Comparison of ENCODE assay signal across 7 mouse cellular contexts in genomic region chr1:137074787-137075186, GRCm38 (mm10).
DNase-seq lines count a peak whose midpoint lies in the region; ATAC-seq and TF ChIP-seq lines count a peak whose summit lies in the region.

No protein-coding gene starts in this region.

- TF ChIP-seq EP300 in lung, postnatal 0 days (IDR thresholded peaks at IDR 0.05) = no peak
- TF ChIP-seq EP300 in liver, postnatal 0 days (IDR thresholded peaks at IDR 0.05; ENCODE audit: low read depth) = peak; percentile 64; the same call in 1 of the 2 replicates

- H3K4me3 ChIP-seq in lung, postnatal 0 days (ENCODE audit: low read depth, low read length) = no peak overlapping the region
- H3K4me3 ChIP-seq in embryonic facial prominence, embryonic 13.5 days = no peak overlapping the region
- H3K4me3 ChIP-seq in liver, postnatal 0 days (ENCODE audit: low read depth, low read length) = no peak overlapping the region

- 23% methylated on average over 9 of the region's 9 CpGs for whole genome bisulfite sequencing in lung, postnatal 0 days
- WGBS in embryonic facial prominence, embryonic 13.5 days = 32% methylated on average over 9 of the region's 9 CpGs
- WGBS in liver, postnatal 0 days (ENCODE audit: insufficient replicate concordance) = 15% methylated on average over 9 of the region's 9 CpGs

- H3K36me3 ChIP-seq in lung, postnatal 0 days (ENCODE audit: insufficient read depth, low read length) = no peaks in the 10 kb centered on the region
- no peaks in the 10 kb centered on the region for H3K36me3 ChIP-seq in embryonic facial prominence, embryonic 13.5 days
- H3K36me3 ChIP-seq in liver, postnatal 0 days (replicated peaks; ENCODE audit: insufficient read depth, low read length) = no peaks in the 10 kb centered on the region

- H3K27me3 ChIP-seq in lung, postnatal 0 days (replicated peaks; ENCODE audit: insufficient read depth, low read length) = no peaks in the 10 kb centered on the region
- no peaks in the 10 kb centered on the region for H3K27me3 ChIP-seq in embryonic facial prominence, embryonic 13.5 days
- no peaks in the 10 kb centered on the region for H3K27me3 ChIP-seq in liver, postnatal 0 days (ENCODE audit: insufficient read depth, low read length)

- ATAC-seq in lung, postnatal 0 days = no peak
- no peak for ATAC-seq in embryonic facial prominence, embryonic 13.5 days (ENCODE audit: insufficient number of reproducible peaks, insufficient read depth, low FRiP score, low TSS enrichment, low read depth)
- ATAC-seq in inflammation-experienced regulatory T-cells, adult 6 months = peak; percentile 74
- ATAC-seq in liver, postnatal 0 days = peak; percentile 62

- no peak for TF ChIP-seq CTCF in lung, postnatal 0 days (IDR thresholded peaks at IDR 0.05)
- TF ChIP-seq CTCF in liver, postnatal 0 days (IDR thresholded peaks at IDR 0.05; ENCODE audit: low read depth) = no peak

- no peaks in the 10 kb centered on the region for H3K9me3 ChIP-seq in lung, postnatal 0 days (ENCODE audit: low read length)
- no peaks in the 10 kb centered on the region for H3K9me3 ChIP-seq in embryonic facial prominence, embryonic 13.5 days
- H3K9me3 ChIP-seq in liver, postnatal 0 days (ENCODE audit: low read length) = no peaks in the 10 kb centered on the region

- DNase-seq in lung, postnatal 0 days (ENCODE audit: low spot score) = peak; percentile 30
- no peak for DNase-seq in lung, postnatal 25 days (ENCODE audit: low spot score)
- DNase-seq in liver, postnatal 0 days = no peak
- no peak for DNase-seq in ovary, postnatal 10 days (ENCODE audit: low spot score)
- no peak for DNase-seq in urinary bladder, postnatal 36 days (ENCODE audit: low spot score in 2 of 2)

- no peak overlapping the region for H3K9ac ChIP-seq in lung, postnatal 0 days (replicated peaks; ENCODE audit: low read depth)
- no peak overlapping the region for H3K9ac ChIP-seq in embryonic facial prominence, embryonic 13.5 days
- no peak overlapping the region for H3K9ac ChIP-seq in liver, postnatal 0 days (replicated peaks)

- H3K4me2 ChIP-seq in lung, postnatal 0 days (replicated peaks; ENCODE audit: low read depth, low read length) = no peak overlapping the region
- peak overlapping the region; percentile 18; the same call in 1 of the 2 replicates for H3K4me2 ChIP-seq in embryonic facial prominence, embryonic 13.5 days
- no peak overlapping the region for H3K4me2 ChIP-seq in liver, postnatal 0 days (ENCODE audit: low read depth, low read length)

- no peak overlapping the region for H3K27ac ChIP-seq in lung, postnatal 0 days (ENCODE audit: low read length)
- H3K27ac ChIP-seq in embryonic facial prominence, embryonic 13.5 days = no peak overlapping the region
- H3K27ac ChIP-seq in liver, postnatal 0 days (ENCODE audit: low read depth) = no peak overlapping the region

- H3K4me1 ChIP-seq in lung, postnatal 0 days (ENCODE audit: insufficient read depth, low read depth, low read length) = no peaks in the 10 kb centered on the region
- peaks cover 9% of the 10 kb centered on the region for H3K4me1 ChIP-seq in embryonic facial prominence, embryonic 13.5 days
- no peaks in the 10 kb centered on the region for H3K4me1 ChIP-seq in liver, postnatal 0 days (ENCODE audit: insufficient read depth)

Comparison
In these comparisons a context has a peak if more than half of its experiments do, and no peak if none do; other contexts are left out.
1. ATAC-seq: peak in inflammation-experienced regulatory T-cells, adult 6 months (single experiment) and liver, postnatal 0 days (single experiment); none in lung, postnatal 0 days (single experiment) and embryonic facial prominence, embryonic 13.5 days (single experiment).